1 mouse cellular context compared by ENCODE assay signal in genomic region chr14:79983781-79984180, GRCm38 (mm10).
TF ChIP-seq lines count a peak whose summit lies in the region.

TSS of gene Olfm4 (plus strand) at chr14:79984081.

TF ChIP-seq in CH12.LX, 34 proteins besides CTCF, POLR2A, EP300 and RAD21 (continued from another document):
- TF ChIP-seq UBTF (IDR thresholded peaks at IDR 0.05; ENCODE audit: low read depth, low read length), result no peak
- no peak for TF ChIP-seq ETS1 (conservative IDR thresholded peaks at IDR 0.05; ENCODE audit: low read depth, low read length)
- TF ChIP-seq TCF12 (IDR thresholded peaks at IDR 0.05; ENCODE audit: low read depth, low read length), result no peak
- no peak for TF ChIP-seq IRF4 (IDR thresholded peaks at IDR 0.05; ENCODE audit: low read depth, low read length)
- TF ChIP-seq JUN (IDR thresholded peaks at IDR 0.05; ENCODE audit: insufficient read depth, low read depth, low read length), result no peak
- no peak for TF ChIP-seq POLR2AphosphoS2 (IDR thresholded peaks at IDR 0.05; ENCODE audit: low read depth, low read length)
- TF ChIP-seq NELFE (IDR thresholded peaks at IDR 0.05; ENCODE audit: low read depth, low read length), result no peak
- no peak for TF ChIP-seq ZC3H11A (IDR thresholded peaks at IDR 0.05; ENCODE audit: low read depth, low read length)
- TF ChIP-seq JUND (conservative IDR thresholded peaks at IDR 0.05; ENCODE audit: low read depth, low read length), result no peak
TF ChIP-seq in CH12.LX: peak in this region for 0.
